Mouse (Mus musculus) stomach, embryonic 14.5 days (tissue): ENCODE measurements at regions not wholly inside any gene's neighbourhood (a gene's known extent, or its start where the extent isn't known, plus 50 kb on each side); places are given as distances from the start of the nearest gene placed in this dataset.

ENCODE experiments used
- ATAC-seq: fragments of 200-750 bp; cut with Nextera tagmentation; 2 replicates; pipeline ENCODE4 v1.8.0; 2017; ENCODE audit warnings: low read depth, moderate TSS enrichment; ENCODE audit not compliant: insufficient number of reproducible peaks, insufficient read depth, low FRiP score
- H3K27ac ChIP-seq: fragments of 300-500 bp; sonication (generic); 2 replicates; pipeline ENCODE4 v1.5.1; 2014; ENCODE audit warnings: mild to moderate bottlenecking, low read length, moderate library complexity, mixed read lengths
- H3K27me3 ChIP-seq: fragments of 300-500 bp; sonication (generic); 2 replicates; pipeline ENCODE4 v1.6.1; 2014; ENCODE audit warnings: low read length, control low read depth, mixed read lengths; ENCODE audit not compliant: control insufficient read depth, insufficient read depth
- H3K36me3 ChIP-seq: fragments of 300-500 bp; sonication (generic); 2 replicates; pipeline ENCODE4 v1.6.1; 2014; ENCODE audit warnings: mild to moderate bottlenecking, control low read depth, low read length, moderate library complexity, mixed read lengths; ENCODE audit not compliant: control insufficient read depth, insufficient read depth
- H3K4me1 ChIP-seq: fragments of 300-500 bp; sonication (generic); 2 replicates; pipeline ENCODE4 v1.6.1; 2014; ENCODE audit warnings: low read length, control low read depth, mixed read lengths; ENCODE audit not compliant: control insufficient read depth, insufficient read depth
- H3K4me2 ChIP-seq: fragments of 300-500 bp; sonication (generic); replicated peaks from 2 replicates; pipeline ENCODE4 v1.6.1; 2014; ENCODE audit warnings: low read depth, low read length, control low read depth
- H3K4me3 ChIP-seq: fragments of 300-500 bp; sonication (generic); 2 replicates; pipeline ENCODE4 v1.5.1; 2014; ENCODE audit warnings: low read depth, low read length, control low read depth
- H3K9ac ChIP-seq: fragments of 300-500 bp; sonication (generic); replicated peaks from 2 replicates; pipeline ENCODE4 v1.6.1; 2014; ENCODE audit warnings: low read depth, mild to moderate bottlenecking, control low read depth, low read length, moderate library complexity, mixed read lengths
- H3K9me3 ChIP-seq: fragments of 300-500 bp; sonication (generic); 2 replicates; pipeline ENCODE4 v1.6.1; 2016; ENCODE audit warnings: low read depth, low read length, control low read depth; ENCODE audit not compliant: control insufficient read depth
- WGBS: fragments of 180-500 bp; shearing (Covaris S2); extraction: QIAGEN DNeasy Blood & Tissue Kit; methylation state at CpG from one replicate; pipeline ENCODE4 v1.1.7; 2014; 5-methylcytosine and 5-hydroxymethylcytosine counted together

- Histone ChIP-seq H3K4me3 (no peak overlapping the region), H3K9ac (no peak overlapping the region), H3K4me1 (no peaks in the 10 kb centered on the region), H3K27ac (no peak overlapping the region), H3K27me3 (no peaks in the 10 kb centered on the region), H3K36me3 (no peaks in the 10 kb centered on the region), H3K4me2 (no peak overlapping the region), H3K9me3 (no peaks in the 10 kb centered on the region)
- WGBS = 64% methylated on average over 4 of the region's 4 CpGs
- no peak for ATAC-seq
Observed at GRCm38 (mm10) chr1:163530563-163530962, 127.1 kb upstream of the Gorab start.

DNA sequence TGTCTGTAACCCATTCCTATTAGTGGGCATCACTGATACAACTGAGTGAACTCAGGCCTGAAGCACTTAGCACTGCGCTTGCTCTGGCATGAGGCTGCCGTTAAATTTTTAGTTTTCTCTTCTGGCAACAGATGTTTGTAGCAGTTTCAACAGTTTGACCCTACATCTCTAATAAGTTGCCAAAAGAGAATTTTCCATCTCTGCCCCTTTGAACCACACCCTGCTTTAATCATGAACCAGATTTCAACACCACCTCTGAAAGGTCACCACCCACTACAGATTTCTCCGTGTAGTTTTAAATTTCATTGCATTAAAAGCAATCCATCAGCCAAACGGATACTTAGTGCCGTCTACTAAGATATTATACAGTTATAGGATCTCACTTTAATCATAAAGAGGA, 114.5 kb upstream of the Gorab start:
- 58% methylated on average over 5 of the region's 5 CpGs for WGBS
- H3K4me1 ChIP-seq = no peaks in the 10 kb centered on the region
- H3K9me3 ChIP-seq = no peaks in the 10 kb centered on the region
- no peak overlapping the region for H3K9ac ChIP-seq
- H3K36me3 ChIP-seq = no peaks in the 10 kb centered on the region
- H3K27me3 ChIP-seq = no peaks in the 10 kb centered on the region
- H3K27ac ChIP-seq = no peak overlapping the region
- H3K4me3 ChIP-seq = no peak overlapping the region
- no peak overlapping the region for H3K4me2 ChIP-seq
- no peak for ATAC-seq

GRCm38 (mm10) chr1:163512847-163513246, 109.4 kb upstream of the Gorab start:
- no peaks in the 10 kb centered on the region for H3K27me3 ChIP-seq
- no peak overlapping the region for H3K9ac ChIP-seq
- 0 out of 2 replicates have a peak, but pooled peaks cover 2% of the 10 kb centered on the region for H3K9me3 ChIP-seq
- H3K4me3 ChIP-seq = no peak overlapping the region
- ATAC-seq = no peak
- H3K36me3 ChIP-seq = no peaks in the 10 kb centered on the region
- no peak overlapping the region for H3K4me2 ChIP-seq
- H3K4me1 ChIP-seq = no peaks in the 10 kb centered on the region
- H3K27ac ChIP-seq = no peak overlapping the region

- H3K27ac ChIP-seq = no peak overlapping the region
- ATAC-seq = no peak
- H3K4me1 ChIP-seq = no peaks in the 10 kb centered on the region
- no peaks in the 10 kb centered on the region for H3K36me3 ChIP-seq
- no peaks in the 10 kb centered on the region for H3K27me3 ChIP-seq
- no peak overlapping the region for H3K4me2 ChIP-seq
- H3K4me3 ChIP-seq = no peak overlapping the region
- H3K9ac ChIP-seq = no peak overlapping the region
- 42% methylated on average over 1 of the region's 1 CpGs for WGBS
- H3K9me3 ChIP-seq = 0 out of 2 replicates have a peak, but pooled peaks cover 2% of the 10 kb centered on the region
Observed at GRCm38 (mm10) chr1:163512008-163512407, 108.5 kb upstream of the Gorab start.

DNA sequence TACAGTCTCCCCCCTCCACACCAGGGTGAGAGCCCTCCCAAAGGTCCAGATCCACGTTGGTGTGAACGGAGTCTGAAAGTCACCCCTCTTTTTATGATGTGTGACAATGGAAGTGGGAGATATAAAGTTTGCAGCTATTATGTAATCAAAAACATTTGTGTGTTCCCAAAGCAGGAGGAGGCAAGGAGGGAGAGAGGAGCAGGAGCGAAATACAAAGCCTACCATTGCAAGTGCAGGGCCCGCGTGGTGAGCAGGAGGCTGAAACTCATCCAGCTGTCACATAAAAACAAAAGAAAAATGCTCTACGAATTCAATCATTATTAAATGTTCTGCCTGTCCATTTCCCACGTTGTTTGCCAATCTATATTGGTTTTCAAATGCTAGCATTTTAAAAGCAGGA, 101.6 kb upstream of the Gorab start:
- H3K4me3 ChIP-seq = no peak overlapping the region
- 73% methylated on average over 7 of the region's 7 CpGs for WGBS
- no peak overlapping the region for H3K9ac ChIP-seq
- no peaks in the 10 kb centered on the region for H3K27me3 ChIP-seq
- H3K9me3 ChIP-seq = no peaks in the 10 kb centered on the region
- no peaks in the 10 kb centered on the region for H3K4me1 ChIP-seq
- no peak overlapping the region for H3K27ac ChIP-seq
- no peak for ATAC-seq
- no peak overlapping the region for H3K4me2 ChIP-seq
- H3K36me3 ChIP-seq = no peaks in the 10 kb centered on the region

DNA sequence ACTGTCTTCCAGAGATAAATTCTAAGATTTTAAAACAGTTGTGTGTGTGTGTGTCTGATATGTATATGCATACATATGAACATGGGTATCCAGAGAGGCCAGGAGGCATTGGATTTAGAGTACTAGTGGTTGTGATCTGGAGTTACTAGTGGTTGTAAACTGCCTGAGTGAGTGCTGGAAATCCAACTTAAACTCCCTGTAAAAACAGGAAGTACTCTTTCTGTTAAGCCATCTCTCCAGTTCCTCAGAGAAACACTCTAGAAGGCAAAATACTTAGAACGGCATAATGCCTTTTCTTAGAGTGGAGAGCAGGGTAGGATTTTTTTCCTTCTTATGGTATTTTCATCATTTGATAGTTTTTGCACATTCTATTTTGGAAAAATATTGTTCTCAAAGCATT, 99.1 kb upstream of the Gorab start:
- H3K4me3 ChIP-seq = no peak overlapping the region
- no peaks in the 10 kb centered on the region for H3K4me1 ChIP-seq
- H3K9ac ChIP-seq = no peak overlapping the region
- H3K4me2 ChIP-seq = no peak overlapping the region
- WGBS = 83% methylated on average over 1 of the region's 1 CpGs
- H3K36me3 ChIP-seq = no peaks in the 10 kb centered on the region
- no peak overlapping the region for H3K27ac ChIP-seq
- no peaks in the 10 kb centered on the region for H3K9me3 ChIP-seq
- H3K27me3 ChIP-seq = no peaks in the 10 kb centered on the region
- 0 out of 2 replicates have a peak, but pooled peaks have one; percentile 42 for ATAC-seq

GRCm38 (mm10) chr1:163498398-163498958, 95.0 kb upstream of the Gorab start:
- Histone ChIP-seq H3K4me2 (no peak overlapping the region), H3K36me3 (no peaks in the 10 kb centered on the region), H3K27me3 (no peaks in the 10 kb centered on the region), H3K4me1 (no peaks in the 10 kb centered on the region), H3K4me3 (no peak overlapping the region), H3K27ac (no peak overlapping the region), H3K9me3 (no peaks in the 10 kb centered on the region), H3K9ac (no peak overlapping the region)
- ATAC-seq = no peak
- WGBS = 79% methylated on average over 5 of the region's 5 CpGs

- no peak for ATAC-seq
- Histone ChIP-seq H3K4me2 (no peak overlapping the region), H3K4me3 (no peak overlapping the region), H3K9ac (no peak overlapping the region), H3K36me3 (no peaks in the 10 kb centered on the region), H3K27ac (no peak overlapping the region), H3K27me3 (no peaks in the 10 kb centered on the region), H3K4me1 (no peaks in the 10 kb centered on the region), H3K9me3 (no peaks in the 10 kb centered on the region)
- WGBS = 47% methylated on average over 1 of the region's 1 CpGs
Observed at GRCm38 (mm10) chr1:163496416-163496815, 92.9 kb upstream of the Gorab start.

DNA sequence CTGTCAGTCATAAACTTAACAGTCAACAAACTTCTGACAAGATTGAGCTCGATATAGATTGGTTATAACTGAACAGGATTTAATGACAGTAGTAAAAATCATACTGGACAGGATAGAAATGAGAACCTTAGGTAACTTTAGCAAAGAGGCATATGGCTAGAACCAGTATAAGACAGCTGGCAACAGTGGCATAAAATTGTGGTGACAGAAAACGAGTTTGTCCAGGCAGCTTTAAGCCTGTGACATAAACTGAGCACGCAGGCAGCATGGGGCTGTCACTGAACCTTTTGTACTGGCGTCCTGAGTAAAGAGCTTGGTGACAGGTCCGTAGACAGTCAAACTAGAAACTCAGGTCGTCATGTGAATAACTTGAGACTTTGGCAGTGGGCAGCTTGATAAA, 85.1 kb upstream of the Gorab start:
- Histone ChIP-seq H3K36me3 (no peaks in the 10 kb centered on the region), H3K9ac (no peak overlapping the region), H3K4me1 (no peaks in the 10 kb centered on the region), H3K4me2 (no peak overlapping the region), H3K27me3 (no peaks in the 10 kb centered on the region), H3K27ac (no peak overlapping the region), H3K4me3 (no peak overlapping the region), H3K9me3 (no peaks in the 10 kb centered on the region)
- ATAC-seq = no peak
- WGBS = 56% methylated on average over 6 of the region's 6 CpGs
